Mouse (Mus musculus): Measurements from ENCODE around the gene Gabre. TPM values are rescaled to one million over a fixed set of nuclear protein-coding genes. Genes with fewer than 3 reads are reported as not detected.

Gabre gene
- total RNA-seq (2023): not detected

GRCm38 (mm10) chrX:72274659-72275371 lies at the start of gene Gabre:
Gabre (minus strand) TSS chrX:72274803.

DNA sequence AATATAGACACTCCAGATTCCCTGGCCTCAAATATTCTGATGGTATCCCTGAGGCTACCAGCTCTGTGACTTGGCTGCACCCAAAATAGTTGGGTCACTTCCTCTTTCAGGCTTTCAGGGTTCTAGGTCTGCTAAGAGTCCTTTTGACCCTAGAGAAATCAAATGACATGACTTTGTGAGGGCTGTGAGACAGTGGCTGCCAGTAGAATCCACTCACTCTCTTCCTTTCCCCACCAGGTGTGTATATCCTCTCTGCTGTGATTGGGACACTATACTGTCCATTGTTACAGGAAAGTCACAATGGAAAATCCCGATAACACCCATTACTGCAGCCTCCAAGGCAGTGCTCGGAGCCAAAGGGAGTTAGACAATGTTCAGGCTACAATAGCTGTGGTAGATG lies 52.9 kb downstream of the Gabre start, which contains the start of gene Magea4:
Magea4 (plus strand) TSS at position 301 of the 400 bp plus-strand sequence.

Other genes with a start within 250 kb of the Gabre start
- not detected for gene Magea4, start 52.8 kb downstream of the Gabre start, total RNA-seq (2023)
- gene Magea10, start 112.1 kb upstream of the Gabre start, total RNA-seq (2023): not detected